Mouse (Mus musculus) neural tube, embryonic 12.5 days (tissue): Measurements from ENCODE around the gene Lamp2. TPM values are rescaled to one million over a fixed set of nuclear protein-coding genes. Genes with fewer than 3 reads are reported as not detected.
"Not testable (repeated sequence)": the region's sequence is repeated elsewhere in the genome, so short reads cannot be mapped to it uniquely, and the experiment has no call there.

Source experiments
- ATAC-seq: fragments of 200-750 bp; cut with Nextera tagmentation; 2 replicates; pipeline ENCODE4 v1.8.0; 2017; ENCODE audit warnings: low read depth, mild to moderate bottlenecking, moderate TSS enrichment, moderate library complexity; ENCODE audit not compliant: low FRiP score
- H3K27ac ChIP-seq: fragments of 300-500 bp; sonication (generic); 2 replicates; pipeline ENCODE4 v1.5.1; 2016
- H3K27me3 ChIP-seq: fragments of 300-500 bp; sonication (generic); replicated peaks from 2 replicates; pipeline ENCODE4 v1.6.1; 2016; ENCODE audit warnings: mild to moderate bottlenecking
- H3K36me3 ChIP-seq: fragments of 300-500 bp; sonication (generic); 2 replicates; pipeline ENCODE4 v1.6.1; 2016; ENCODE audit warnings: mild to moderate bottlenecking
- H3K4me1 ChIP-seq: fragments of 300-500 bp; sonication (generic); 2 replicates; pipeline ENCODE4 v1.6.1; 2016
- H3K4me2 ChIP-seq: fragments of 300-500 bp; sonication (generic); replicated peaks from 2 replicates; pipeline ENCODE4 v1.6.1; 2016; ENCODE audit warnings: mild to moderate bottlenecking
- H3K4me3 ChIP-seq: fragments of 300-500 bp; sonication (generic); 2 replicates; pipeline ENCODE4 v1.5.1; 2016
- H3K9ac ChIP-seq: fragments of 300-500 bp; sonication (generic); 2 replicates; pipeline ENCODE4 v1.6.1; 2016; ENCODE audit warnings: mild to moderate bottlenecking
- H3K9me3 ChIP-seq: fragments of 300-500 bp; sonication (generic); 2 replicates; pipeline ENCODE4 v1.6.1; 2016; ENCODE audit warnings: mild to moderate bottlenecking
- WGBS: fragments of 180-500 bp; shearing (Covaris S2); methylation state at CpG from one replicate; pipeline ENCODE4 v1.1.7; 2016; 5-methylcytosine and 5-hydroxymethylcytosine counted together
- polyA plus RNA-seq: library from polyadenylated mRNA; unstranded; fragments of >200 nt; fragmentation: Nextera tagmentation; extraction: Ambion mirVana; gene quantifications from 2 replicates; pipeline ENCODE4 v1.2.1, GENCODE M21; 2016

Gene Lamp2
- polyA plus RNA-seq, 1 experiment from 2014 or later: 72.6 TPM

- no peak overlapping the region for H3K4me2 ChIP-seq
- no peaks in the 10 kb centered on the region for H3K9me3 ChIP-seq
- no peak for ATAC-seq
- peaks cover 5% of the 10 kb centered on the region; the same call in 1 of the 2 replicates for H3K36me3 ChIP-seq
- no peaks in the 10 kb centered on the region for H3K4me1 ChIP-seq
- H3K27me3 ChIP-seq: no peaks in the 10 kb centered on the region
- H3K9ac ChIP-seq: no peak overlapping the region
- H3K27ac ChIP-seq: no peak overlapping the region
- WGBS: 94% methylated on average over 3 of the region's 3 CpGs
- H3K4me3 ChIP-seq: no peak overlapping the region
Measured at GRCm38 (mm10) chrX:38423096-38423495, 33.2 kb downstream of the Lamp2 start.

- no peak overlapping the region for H3K4me3 ChIP-seq
- no peak overlapping the region for H3K4me2 ChIP-seq
- no peaks in the 10 kb centered on the region for H3K4me1 ChIP-seq
- H3K36me3 ChIP-seq: peaks cover 5% of the 10 kb centered on the region; the same call in 1 of the 2 replicates
- H3K9ac ChIP-seq: no peak overlapping the region
- H3K27ac ChIP-seq: no peak overlapping the region
- ATAC-seq: no peak
- H3K9me3 ChIP-seq: no peaks in the 10 kb centered on the region
- H3K27me3 ChIP-seq: no peaks in the 10 kb centered on the region
- 71% methylated on average over 3 of the region's 3 CpGs for WGBS
Measured at GRCm38 (mm10) chrX:38422396-38422795, 33.9 kb downstream of the Lamp2 start.

GRCm38 (mm10) chrX:38403879-38404278 lies 52.4 kb downstream of the Lamp2 start:
- Histone ChIP-seq H3K36me3 (no peaks in the 10 kb centered on the region), H3K9ac (no peak overlapping the region), H3K9me3 (no peaks in the 10 kb centered on the region), H3K27me3 (no peaks in the 10 kb centered on the region), H3K4me1 (no peaks in the 10 kb centered on the region), H3K4me2 (no peak overlapping the region), H3K27ac (no peak overlapping the region), H3K4me3 (no peak overlapping the region)
- WGBS: 74% methylated on average over 3 of the region's 3 CpGs
- ATAC-seq: no peak

- Histone ChIP-seq H3K9me3 (no peaks in the 10 kb centered on the region), H3K27me3 (no peaks in the 10 kb centered on the region), H3K36me3 (no peaks in the 10 kb centered on the region), H3K4me3 (no peak overlapping the region), H3K27ac (no peak overlapping the region), H3K9ac (no peak overlapping the region), H3K4me2 (no peak overlapping the region), H3K4me1 (no peaks in the 10 kb centered on the region)
- WGBS: 74% methylated on average over 5 of the region's 5 CpGs
- no peak for ATAC-seq
Measured at GRCm38 (mm10) chrX:38402981-38403380, 53.3 kb downstream of the Lamp2 start.

GRCm38 (mm10) chrX:38402004-38402403 lies 54.2 kb downstream of the Lamp2 start:
- no peak overlapping the region for H3K27ac ChIP-seq
- H3K4me2 ChIP-seq: no peak overlapping the region
- H3K9me3 ChIP-seq: no peaks in the 10 kb centered on the region
- H3K9ac ChIP-seq: no peak overlapping the region
- H3K4me3 ChIP-seq: no peak overlapping the region
- H3K36me3 ChIP-seq: no peaks in the 10 kb centered on the region
- no peak for ATAC-seq
- no peaks in the 10 kb centered on the region for H3K4me1 ChIP-seq
- no peaks in the 10 kb centered on the region for H3K27me3 ChIP-seq
- 81% methylated on average over 6 of the region's 6 CpGs for WGBS

- WGBS: 86% methylated on average over 3 of the region's 3 CpGs
- Histone ChIP-seq H3K27me3 (no peaks in the 10 kb centered on the region), H3K4me1 (no peaks in the 10 kb centered on the region), H3K4me2 (no peak overlapping the region), H3K9me3 (no peaks in the 10 kb centered on the region), H3K27ac (no peak overlapping the region), H3K4me3 (no peak overlapping the region), H3K36me3 (no peaks in the 10 kb centered on the region), H3K9ac (no peak overlapping the region)
- no peak for ATAC-seq
Measured at GRCm38 (mm10) chrX:38400616-38401015, 55.6 kb downstream of the Lamp2 start.

GRCm38 (mm10) chrX:38399671-38400070 lies 56.6 kb downstream of the Lamp2 start:
- Histone ChIP-seq H3K36me3 (no peaks in the 10 kb centered on the region), H3K4me3 (no peak overlapping the region), H3K4me1 (no peaks in the 10 kb centered on the region), H3K27ac (no peak overlapping the region), H3K9ac (no peak overlapping the region), H3K9me3 (no peaks in the 10 kb centered on the region), H3K4me2 (no peak overlapping the region), H3K27me3 (no peaks in the 10 kb centered on the region)
- 97% methylated on average over 1 of the region's 1 CpGs for WGBS
- ATAC-seq: no peak

GRCm38 (mm10) chrX:38373169-38373568 lies 83.1 kb downstream of the Lamp2 start:
- H3K4me3 ChIP-seq, H3K27ac ChIP-seq, H3K27me3 ChIP-seq, H3K4me1 ChIP-seq, H3K4me2 ChIP-seq, ATAC-seq, H3K36me3 ChIP-seq, H3K9me3 ChIP-seq, H3K9ac ChIP-seq: not testable (repeated sequence)
- 81% methylated on average over 1 of the region's 1 CpGs for WGBS

GRCm38 (mm10) chrX:38364621-38365020 lies 91.6 kb downstream of the Lamp2 start:
- H3K27me3 ChIP-seq, ATAC-seq, H3K9ac ChIP-seq, H3K36me3 ChIP-seq, H3K4me2 ChIP-seq, H3K27ac ChIP-seq, H3K4me3 ChIP-seq, H3K4me1 ChIP-seq, H3K9me3 ChIP-seq: not testable (repeated sequence)
- WGBS: 71% methylated on average over 1 of the region's 1 CpGs

- no peak for ATAC-seq
- no peaks in the 10 kb centered on the region for H3K4me1 ChIP-seq
- no peaks in the 10 kb centered on the region for H3K36me3 ChIP-seq
- no peaks in the 10 kb centered on the region for H3K9me3 ChIP-seq
- no peaks in the 10 kb centered on the region for H3K27me3 ChIP-seq
- no peak overlapping the region for H3K27ac ChIP-seq
- no peak overlapping the region for H3K9ac ChIP-seq
- no peak overlapping the region for H3K4me2 ChIP-seq
- H3K4me3 ChIP-seq: no peak overlapping the region
- WGBS: 77% methylated on average over 8 of the region's 8 CpGs
Measured at GRCm38 (mm10) chrX:38362016-38362415, 94.2 kb downstream of the Lamp2 start.

Other genes starting within 250 kb of the Lamp2 start
- gene Tmem255a, start 204.0 kb downstream of the Lamp2 start, polyA plus RNA-seq: 28.0 and 32.0 TPM in 2 replicates
- 0.04 and 0.14 TPM in 2 replicates for gene Atp1b4, start 140.3 kb downstream of the Lamp2 start, polyA plus RNA-seq
- 25.9 and 29.8 TPM in 2 replicates for gene Cul4b, start 119.7 kb upstream of the Lamp2 start, polyA plus RNA-seq
- gene Mcts1, start 144.1 kb upstream of the Lamp2 start, polyA plus RNA-seq: 138 and 143 TPM in 2 replicates
- 26.3 and 29.2 TPM in 2 replicates for gene C1galt1c1, start 178.6 kb upstream of the Lamp2 start, polyA plus RNA-seq